Mouse (Mus musculus) adrenal gland, postnatal 36 days (tissue): Measurements from ENCODE around the gene Dnah6. TPM values are rescaled to one million over a fixed set of nuclear protein-coding genes. Genes with fewer than 3 reads are reported as not detected.

Experiments
- DNase-seq, 2 experiments: peaks; one replicate each; pipeline ENCODE4 v3.0.0; 2021; ENCODE audit warnings: mixed read lengths in 1 of 2
- total RNA-seq, 2 experiments: library from RNA; stranded (reverse); gene quantifications; 2 replicates each; pipeline ENCODE4 v1.2.3; 2021

Gene Dnah6
- total RNA-seq, 2 experiments from 2014 or later = 0.03 to 0.07 TPM

GRCm38 (mm10) chr6:73027881-73028280, 193.6 kb downstream of the Dnah6 start:
- DNase-seq = no peak

DNA sequence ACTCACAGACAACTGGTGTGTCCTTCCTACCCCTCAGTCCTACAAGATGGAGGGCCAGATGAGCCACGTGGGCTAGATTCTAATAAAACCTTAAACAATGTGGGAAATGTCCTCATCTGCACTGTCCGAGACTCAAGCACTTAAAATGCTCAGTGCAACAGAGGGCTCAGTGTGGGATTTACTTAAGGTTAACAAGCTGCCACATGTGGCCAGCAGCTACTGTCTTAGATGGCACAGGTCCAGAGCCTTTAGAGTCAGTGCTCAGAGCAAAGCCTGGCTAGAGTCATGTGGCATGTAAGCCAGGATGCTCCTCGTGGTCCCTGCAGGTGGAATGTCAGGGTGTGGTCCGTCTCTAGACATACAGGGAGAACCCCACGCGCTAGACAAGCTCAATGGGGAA, 194.6 kb downstream of the Dnah6 start:
- DNase-seq = no peak

- peak in 1 of 2 experiments; percentile 23 for DNase-seq
Observed at GRCm38 (mm10) chr6:73020061-73020460, 201.4 kb downstream of the Dnah6 start.

DNA sequence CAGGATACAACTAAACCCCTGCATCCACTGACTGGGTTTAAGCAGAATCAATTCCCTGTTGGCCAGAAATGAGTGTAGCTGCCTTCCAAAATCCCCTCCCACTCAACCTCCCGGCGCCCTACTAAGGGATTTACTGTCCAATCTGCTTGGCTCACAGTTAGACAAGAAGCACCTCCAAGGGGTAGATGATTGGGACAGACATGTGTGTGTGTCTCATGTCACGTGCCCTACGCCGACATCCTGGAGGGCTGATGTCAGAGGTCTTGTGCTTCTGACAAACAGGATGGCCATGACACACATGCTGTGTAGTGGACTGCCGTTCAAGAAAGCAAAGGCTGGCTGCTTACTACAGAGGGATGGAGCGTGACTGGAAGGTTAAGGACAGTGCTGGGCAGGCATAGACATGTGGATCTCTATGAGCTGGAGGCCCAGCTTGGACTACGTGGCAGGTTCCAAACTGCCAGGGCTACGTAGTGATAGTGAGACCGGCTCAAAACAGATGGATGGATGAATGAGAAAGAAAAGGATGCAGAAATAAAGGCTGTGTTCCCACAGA, 202.6 kb downstream of the Dnah6 start:
- peak; percentile 23 to 47 for DNase-seq

DNA sequence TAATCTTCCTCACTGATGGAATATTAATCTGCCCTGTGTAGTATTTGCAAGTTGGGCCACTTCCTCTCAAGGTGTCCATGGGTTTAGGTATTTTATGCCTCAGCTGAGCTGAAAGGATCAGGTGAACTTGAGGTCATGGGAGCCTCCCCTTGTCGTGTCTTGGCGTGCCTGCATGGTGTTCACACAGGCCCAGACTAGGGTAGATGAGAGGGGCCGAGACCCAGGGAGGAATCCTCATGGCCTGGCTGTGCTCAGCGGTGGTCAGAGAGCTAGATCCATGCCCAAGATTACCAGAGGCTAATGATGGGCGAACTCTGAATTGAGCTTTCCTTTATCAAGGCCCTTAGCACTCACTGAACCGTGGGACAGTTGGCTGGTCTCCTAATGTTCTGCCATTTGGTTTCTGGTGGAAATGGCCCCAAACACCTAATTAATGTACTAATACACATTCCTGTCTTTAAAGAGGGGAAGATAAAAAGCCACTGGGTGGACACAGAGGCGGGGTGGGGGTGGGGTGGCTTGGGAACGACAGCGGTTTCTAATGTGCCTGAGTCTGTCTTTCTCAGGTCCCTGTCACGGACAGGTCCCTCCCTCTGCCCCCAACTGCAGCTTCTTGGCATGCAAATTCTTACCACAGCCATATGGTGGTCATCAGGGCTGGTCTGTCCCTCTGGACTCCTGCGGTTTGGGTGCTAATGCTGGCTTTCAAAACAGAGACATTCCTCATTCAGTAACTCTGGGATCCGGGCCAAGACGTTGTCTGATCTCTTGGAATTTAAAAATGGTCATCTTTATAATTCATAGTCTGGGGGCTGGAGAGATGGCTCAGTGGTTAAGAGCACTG, 206.9 kb downstream of the Dnah6 start:
- peak; percentile 32 to 50 for DNase-seq

- DNase-seq = no peak
Observed at GRCm38 (mm10) chr6:73012931-73013330, 208.5 kb downstream of the Dnah6 start.

DNA sequence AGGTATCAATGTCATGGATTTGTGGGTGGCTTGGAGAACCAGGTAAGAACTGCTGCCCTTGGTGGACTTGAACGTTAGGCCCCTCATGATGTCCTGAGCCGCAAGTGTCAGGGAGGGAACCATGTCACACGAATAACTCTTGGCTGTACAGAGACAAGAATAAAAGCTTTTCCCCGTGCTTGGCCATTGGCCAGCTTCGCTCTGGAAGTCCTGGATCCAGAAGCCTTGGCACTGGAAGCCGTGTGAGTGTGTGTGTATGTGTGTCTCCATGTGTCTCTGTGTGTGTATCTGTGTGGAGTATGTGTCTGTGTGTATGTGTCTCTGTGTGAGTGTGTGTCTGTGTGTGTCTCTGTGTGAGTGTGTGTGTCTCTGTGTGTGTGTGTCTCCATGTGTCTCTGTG, 209.6 kb downstream of the Dnah6 start:
- DNase-seq = peak; percentile 24 to 41

DNA sequence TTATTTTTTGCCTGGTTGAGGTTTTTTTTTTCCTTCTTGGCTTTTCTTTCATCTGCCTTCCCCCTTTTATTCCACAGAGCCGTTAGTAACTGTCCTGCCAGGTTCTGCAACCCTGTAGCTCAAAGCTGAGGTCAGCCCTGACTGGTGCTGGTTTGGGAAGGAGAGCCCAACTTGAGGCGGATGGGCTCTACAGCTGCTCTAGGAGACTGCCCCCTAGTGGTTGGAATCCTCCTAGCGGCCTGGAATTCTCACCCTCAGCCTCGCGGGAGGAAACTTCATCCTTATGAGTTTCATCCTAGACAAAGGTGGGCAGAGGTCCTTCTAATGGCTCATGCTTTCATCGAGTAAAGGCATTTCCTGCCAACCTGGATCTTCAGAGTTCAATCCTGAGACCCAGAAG, 211.4 kb downstream of the Dnah6 start:
- peak; percentile 61 to 78 for DNase-seq

DNA sequence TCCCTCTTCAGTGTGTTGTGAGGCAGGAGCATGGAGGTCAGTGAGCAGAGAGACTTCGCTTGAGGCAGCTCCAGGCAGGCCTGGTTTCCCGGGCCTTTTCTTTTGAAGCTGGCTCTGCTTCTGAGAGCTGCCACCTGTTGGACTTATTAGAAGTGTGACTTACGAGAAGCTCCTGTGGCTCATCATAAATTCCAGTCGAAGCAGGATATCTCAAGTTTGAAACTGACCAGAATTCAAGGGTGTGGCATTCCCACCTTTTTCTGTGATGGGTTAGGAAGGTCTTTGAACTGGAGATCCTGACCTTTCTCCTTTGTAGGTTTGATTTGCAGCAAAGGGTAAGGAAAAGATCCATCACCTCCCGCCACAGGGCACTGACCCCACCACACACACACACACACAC, 217.8 kb downstream of the Dnah6 start:
- no peak for DNase-seq

DNA sequence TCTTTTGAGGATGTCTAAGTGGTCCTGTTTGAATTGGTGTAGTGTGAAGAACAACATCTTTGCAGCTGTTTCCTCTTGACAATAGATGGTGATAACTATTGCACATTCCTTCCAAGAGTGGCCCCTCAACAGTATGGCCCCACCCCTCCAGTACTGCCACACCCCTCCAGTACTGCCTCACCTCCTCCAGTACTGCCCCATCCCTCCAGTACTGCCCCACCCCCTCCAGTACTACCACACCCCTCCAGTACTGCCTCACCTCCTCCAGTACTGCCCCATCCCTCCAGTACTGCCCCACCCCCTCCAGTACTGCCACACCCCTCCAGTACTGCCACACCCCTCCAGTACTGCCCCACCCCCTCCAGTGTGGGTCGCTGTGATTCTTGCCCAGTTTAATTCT, 219.1 kb downstream of the Dnah6 start:
- DNase-seq = no peak

- DNase-seq = no peak
Observed at GRCm38 (mm10) chr6:72998809-72999208, 222.6 kb downstream of the Dnah6 start.

- no peak for DNase-seq
Observed at GRCm38 (mm10) chr6:72993688-72994082, 227.8 kb downstream of the Dnah6 start.

GRCm38 (mm10) chr6:72993054-72993687, 228.3 kb downstream of the Dnah6 start:
- DNase-seq = no peak

DNA sequence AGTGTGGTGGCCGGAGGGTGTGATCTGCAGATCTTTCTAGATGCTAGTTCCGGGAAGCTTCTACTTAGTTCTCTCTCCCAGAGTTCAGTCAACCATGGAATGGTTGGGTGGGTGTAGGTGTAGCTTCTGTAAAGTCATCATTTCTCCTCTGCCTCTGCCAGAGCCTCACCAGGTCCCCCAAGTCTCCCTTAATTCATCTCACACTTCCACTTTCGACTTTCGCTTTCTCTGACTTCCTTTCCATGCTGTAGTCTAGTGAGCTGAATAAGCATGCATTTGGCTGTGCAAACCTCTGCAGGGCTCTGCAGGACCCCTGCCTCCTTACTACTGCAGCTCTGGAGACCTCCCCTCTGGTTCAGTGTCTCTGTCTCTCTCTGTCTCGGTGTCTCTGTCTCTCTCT, 231.2 kb downstream of the Dnah6 start:
- DNase-seq = no peak

- DNase-seq = no peak
Observed at GRCm38 (mm10) chr6:72989028-72989736, 232.3 kb downstream of the Dnah6 start.

DNA sequence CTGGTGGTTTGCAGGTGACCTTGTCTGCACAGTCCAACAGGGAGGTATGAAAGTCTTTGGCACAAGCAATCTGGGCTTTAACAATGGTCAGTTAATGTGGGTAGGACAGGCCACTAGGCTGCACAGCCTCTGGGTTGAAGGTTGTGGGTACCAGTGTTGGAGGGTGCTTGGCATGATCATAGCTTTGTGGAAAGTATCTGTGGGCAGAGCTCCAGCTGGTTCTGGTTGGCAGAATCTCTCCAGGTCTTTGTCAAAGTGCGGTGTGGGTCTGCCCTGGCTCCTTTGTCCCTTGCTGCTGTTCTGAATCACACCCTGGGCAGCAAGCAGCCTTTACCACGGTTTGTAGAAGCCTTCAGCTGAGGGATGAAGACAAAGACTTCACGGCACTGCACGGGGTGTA, 238.9 kb downstream of the Dnah6 start:
- DNase-seq = no peak

GRCm38 (mm10) chr6:72981851-72982250, 239.6 kb downstream of the Dnah6 start:
- no peak for DNase-seq

GRCm38 (mm10) chr6:72981124-72981651, 240.3 kb downstream of the Dnah6 start:
- peak; percentile 46 to 62 for DNase-seq

DNA sequence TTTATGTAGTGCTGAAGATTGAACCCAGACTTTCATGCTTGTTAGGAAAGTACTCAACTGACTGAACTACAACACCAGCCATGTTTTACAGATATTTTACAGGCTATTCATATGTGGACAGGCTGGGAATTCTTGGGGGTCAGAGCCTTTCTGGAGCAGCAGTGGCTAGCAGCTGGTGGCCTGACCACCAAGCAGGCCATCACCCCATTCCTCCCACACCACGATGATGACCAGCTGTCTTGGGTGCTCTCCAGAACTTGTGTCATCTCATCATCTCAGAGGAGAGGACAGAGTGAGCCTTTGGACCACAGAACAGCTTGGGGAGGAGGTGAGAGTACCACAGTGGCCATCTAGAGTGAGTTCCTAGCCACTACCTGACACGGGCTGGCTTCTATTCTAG, 244.6 kb downstream of the Dnah6 start:
- no peak for DNase-seq

- no peak for DNase-seq
Observed at GRCm38 (mm10) chr6:72971074-72971473, 250.4 kb downstream of the Dnah6 start.

DNA sequence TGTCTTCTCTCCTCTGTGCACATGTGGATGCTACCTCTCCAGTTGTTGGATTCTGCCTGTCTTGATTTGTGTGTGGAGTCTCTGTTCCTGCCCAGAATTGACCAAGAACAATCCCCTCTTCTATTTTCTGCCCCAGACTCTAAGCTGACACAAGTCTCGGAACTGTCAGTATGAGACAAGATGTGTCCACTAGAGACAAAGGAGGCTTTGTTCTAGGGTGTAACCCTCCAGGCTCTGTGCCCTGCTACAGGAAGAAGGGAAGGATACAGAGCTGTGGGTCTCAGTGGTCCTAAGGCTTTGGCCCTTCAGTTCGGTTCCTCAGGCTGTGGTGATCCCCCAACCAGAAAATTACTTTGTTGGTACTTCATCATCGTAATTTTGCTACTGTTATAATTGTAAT, 251.7 kb downstream of the Dnah6 start:
- DNase-seq = no peak
